Mouse (Mus musculus): ENCODE results near the gene Cdc25b.

DNA sequence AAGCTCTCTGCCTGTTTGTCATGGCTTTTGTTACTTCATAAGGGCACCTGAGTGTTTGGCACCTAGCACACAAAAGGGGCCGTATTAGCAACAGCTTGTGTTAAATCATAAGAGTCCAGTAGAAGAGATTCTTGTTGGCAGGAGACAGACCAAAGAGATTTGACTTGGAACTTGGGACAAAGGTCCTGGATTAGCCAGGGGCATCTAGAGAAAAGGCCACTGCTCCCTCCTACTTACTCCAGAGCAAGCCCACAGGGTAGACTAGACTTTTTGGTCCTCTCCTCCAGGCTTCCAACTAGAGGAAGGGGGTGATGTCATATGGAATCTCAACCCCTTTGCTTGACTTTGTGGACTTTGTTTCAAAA lies 10.8 kb upstream of the Cdc25b start:
- TF ChIP-seq CTCF (IDR thresholded peaks at IDR 0.05; ENCODE audit: low read depth), result no peak
- no peak for TF ChIP-seq EP300 (IDR thresholded peaks at IDR 0.05; ENCODE audit: low read depth)
